Mouse (Mus musculus) myocyte (in vitro differentiated cells): ENCODE results near the gene Myrfl. TPM values are rescaled to one million over a fixed set of nuclear protein-coding genes. Genes with fewer than 3 reads are reported as not detected.

Experiments
- H3K27me3 ChIP-seq: one replicate; pipeline ENCODE4 v1.6.1; 2011; ENCODE audit not compliant: control insufficient read depth, insufficient read depth, insufficient read length
- H3K36me3 ChIP-seq: one replicate; pipeline ENCODE4 v1.6.1; 2011; ENCODE audit not compliant: control insufficient read depth, insufficient read depth
- H3K4me2 ChIP-seq: one replicate; pipeline ENCODE4 v1.6.1; 2011; ENCODE audit warnings: low read depth, control low read depth
- H3K4me3 ChIP-seq: one replicate; pipeline ENCODE4 v1.5.1; 2011; ENCODE audit warnings: mild to moderate bottlenecking, control low read depth, moderate library complexity
- H3K79me2 ChIP-seq: one replicate; pipeline ENCODE4 v1.6.1; 2011; ENCODE audit not compliant: control insufficient read depth, insufficient read depth
- H3ac ChIP-seq: one replicate; pipeline ENCODE4 v1.6.1; 2011; ENCODE audit not compliant: control insufficient read depth, insufficient read length
- CEBPB ChIP-seq: IDR thresholded peaks from 2 replicates; pipeline ENCODE4 v1.6.1; 2011; ENCODE audit warnings: mild to moderate bottlenecking, moderate library complexity; ENCODE audit not compliant: poor library complexity, insufficient read depth, severe bottlenecking
- E2F4 ChIP-seq: IDR thresholded peaks from one replicate; pipeline ENCODE4 v1.6.1; 2011; ENCODE audit warnings: mild to moderate bottlenecking, control low read depth, moderate library complexity; ENCODE audit not compliant: insufficient read depth
- MAX ChIP-seq: IDR thresholded peaks from one replicate; pipeline ENCODE4 v1.6.1; 2011; ENCODE audit warnings: low read depth, mild to moderate bottlenecking, control low read depth
- MYOD1 ChIP-seq, 3 experiments: IDR thresholded peaks; one replicate each; pipeline ENCODE4 v1.6.1; 2011; ENCODE audit warnings: control low read depth in 2 of 3, low read depth in 2 of 3, mild to moderate bottlenecking in 2 of 3, moderate library complexity in 1 of 3; ENCODE audit not compliant: insufficient read length in 2 of 3, control insufficient read depth in 1 of 3
- MYOG ChIP-seq, 3 experiments: IDR thresholded peaks; one replicate each; pipeline ENCODE4 v1.6.1; 2011; ENCODE audit warnings: control low read depth in 2 of 3, low read depth in 2 of 3, mild to moderate bottlenecking in 2 of 3; ENCODE audit not compliant: insufficient read length in 2 of 3, control insufficient read depth in 1 of 3, insufficient read depth in 1 of 3
- POLR2A ChIP-seq: IDR thresholded peaks from one replicate; pipeline ENCODE4 v1.6.1; 2011; ENCODE audit warnings: low read depth, mild to moderate bottlenecking, control low read depth, moderate library complexity; ENCODE audit not compliant: insufficient read length
- POLR2AphosphoS2 ChIP-seq: IDR thresholded peaks from one replicate; pipeline ENCODE4 v1.6.1; 2011; ENCODE audit warnings: low read depth, control low read depth; ENCODE audit not compliant: insufficient read length
- REST ChIP-seq: IDR thresholded peaks from one replicate; pipeline ENCODE4 v1.6.1; 2011; ENCODE audit warnings: mild to moderate bottlenecking, control low read depth, moderate library complexity; ENCODE audit not compliant: insufficient read depth, insufficient read length
- SRF ChIP-seq: IDR thresholded peaks from one replicate; pipeline ENCODE4 v1.6.1; 2011; ENCODE audit warnings: low read depth; ENCODE audit not compliant: control insufficient read depth, insufficient read length
- TCF12 ChIP-seq: IDR thresholded peaks from one replicate; pipeline ENCODE4 v1.6.1; 2011; ENCODE audit warnings: mild to moderate bottlenecking, control low read depth; ENCODE audit not compliant: poor library complexity, insufficient read depth, severe bottlenecking
- TCF3 ChIP-seq: IDR thresholded peaks from one replicate; pipeline ENCODE4 v1.6.1; 2011; ENCODE audit warnings: low read depth, control low read depth; ENCODE audit not compliant: insufficient read length
- USF1 ChIP-seq: IDR thresholded peaks from one replicate; pipeline ENCODE4 v1.6.1; 2011; ENCODE audit warnings: low read depth, mild to moderate bottlenecking, control low read depth, moderate library complexity
- polyA plus RNA-seq: library from polyadenylated mRNA; unstranded; fragments of >200 nt; fragmentation: generic; extraction: Trizol; gene quantifications from one replicate; pipeline ENCODE4 v1.2.1, GENCODE M21; 2012; ENCODE audit warnings: missing spikeins

The Myrfl gene
- 0.04 TPM for polyA plus RNA-seq

GRCm38 (mm10) chr10:116896336-116897177, at the start of gene Myrfl:
Myrfl (minus strand) TSS chr10:116896919.
- no peak within 1 kb of the TSS for H3ac ChIP-seq
- H3K36me3 ChIP-seq: no peaks in the 10 kb centered on the region
- no peak within 1 kb of the TSS for H3K4me3 ChIP-seq

GRCm38 (mm10) chr10:116944940-116945339, 48.2 kb upstream of the Myrfl start:
- no peak for TF ChIP-seq USF1
- no peak for TF ChIP-seq E2F4
- TF ChIP-seq MYOD1 (IDR thresholded peaks at IDR 0.05; ENCODE audit: control insufficient read depth in 1 of 3, insufficient read length in 2 of 3, low read depth in 2 of 3): no peak
- TF ChIP-seq SRF: no peak
- TF ChIP-seq POLR2AphosphoS2: no peak
- TF ChIP-seq CEBPB: no peak
- TF ChIP-seq POLR2A: no peak
- TF ChIP-seq MYOG (IDR thresholded peaks at IDR 0.05; ENCODE audit: control insufficient read depth in 1 of 3, insufficient read depth in 1 of 3, insufficient read length in 2 of 3, low read depth in 2 of 3): no peak
- Histone ChIP-seq H3K36me3 (no peaks in the 10 kb centered on the region), H3K27me3 (no peaks in the 10 kb centered on the region), H3K4me2 (no peak overlapping the region), H3K79me2 (peaks cover 25% of the 10 kb centered on the region), H3K4me3 (no peak overlapping the region), H3ac (no peak overlapping the region)

More at GRCm38 (mm10) chr10:116896336-116897177, at the start of gene Myrfl:
- H3K27me3 ChIP-seq: no peaks in the 10 kb centered on the region
- no peak for TF ChIP-seq MYOD1 (IDR thresholded peaks at IDR 0.05; ENCODE audit: control insufficient read depth in 1 of 3, insufficient read length in 2 of 3, low read depth in 2 of 3)
- TF ChIP-seq REST: no peak
- H3K79me2 ChIP-seq: no peaks in the 10 kb centered on the region
- no peak within 1 kb of the TSS for H3K4me2 ChIP-seq

GRCm38 (mm10) chr10:116944144-116944543, 47.4 kb upstream of the Myrfl start:
- Histone ChIP-seq H3K79me2 (peaks cover 25% of the 10 kb centered on the region), H3K36me3 (no peaks in the 10 kb centered on the region), H3K4me3 (no peak overlapping the region), H3ac (no peak overlapping the region), H3K27me3 (no peaks in the 10 kb centered on the region), H3K4me2 (no peak overlapping the region)
- TF ChIP-seq POLR2A: no peak
- TF ChIP-seq USF1: no peak
- no peak for TF ChIP-seq SRF
- no peak for TF ChIP-seq E2F4
- TF ChIP-seq MYOG (IDR thresholded peaks at IDR 0.05; ENCODE audit: control insufficient read depth in 1 of 3, insufficient read depth in 1 of 3, insufficient read length in 2 of 3, low read depth in 2 of 3): no peak
- TF ChIP-seq MAX: no peak
- TF ChIP-seq REST: no peak
- no peak for TF ChIP-seq TCF12
- no peak for TF ChIP-seq MYOD1 (IDR thresholded peaks at IDR 0.05; ENCODE audit: control insufficient read depth in 1 of 3, insufficient read length in 2 of 3, low read depth in 2 of 3)
- no peak for TF ChIP-seq TCF3
- TF ChIP-seq POLR2AphosphoS2: no peak
- TF ChIP-seq CEBPB: no peak

GRCm38 (mm10) chr10:116943025-116943424, 46.3 kb upstream of the Myrfl start:
- Histone ChIP-seq H3K79me2 (peaks cover 16% of the 10 kb centered on the region), H3ac (no peak overlapping the region), H3K36me3 (peaks cover 2% of the 10 kb centered on the region), H3K4me2 (no peak overlapping the region), H3K27me3 (no peaks in the 10 kb centered on the region), H3K4me3 (no peak overlapping the region)
- TF ChIP-seq USF1 (no peak), TCF3 (no peak), CEBPB (no peak), POLR2A (no peak), E2F4 (no peak), SRF (no peak)

- no peak for TF ChIP-seq MYOD1 (IDR thresholded peaks at IDR 0.05; ENCODE audit: control insufficient read depth in 1 of 3, insufficient read length in 2 of 3, low read depth in 2 of 3)
- no peak for TF ChIP-seq MYOG (IDR thresholded peaks at IDR 0.05; ENCODE audit: control insufficient read depth in 1 of 3, insufficient read depth in 1 of 3, insufficient read length in 2 of 3, low read depth in 2 of 3)
- no peak for TF ChIP-seq POLR2A
- peaks cover 17% of the 10 kb centered on the region for H3K36me3 ChIP-seq
- no peak overlapping the region for H3ac ChIP-seq
- no peaks in the 10 kb centered on the region for H3K27me3 ChIP-seq
- no peak overlapping the region for H3K4me3 ChIP-seq
- no peaks in the 10 kb centered on the region for H3K79me2 ChIP-seq
- H3K4me2 ChIP-seq: no peak overlapping the region
Observed at GRCm38 (mm10) chr10:116935028-116935427, 38.3 kb upstream of the Myrfl start.
